Mouse (Mus musculus) heart, embryonic 11.5 days (tissue): ENCODE results near the gene 4930562C15Rik. TPM values are rescaled to one million over a fixed set of nuclear protein-coding genes. Genes with fewer than 3 reads are reported as not detected.
A peak's percentile ranks its signal among the peaks of the same experiment; 100 is the strongest.

ENCODE experiments used
- ATAC-seq: fragments of 200-750 bp; cut with Nextera tagmentation; replicated peaks from 2 replicates; pipeline ENCODE4 v1.8.0; 2017; ENCODE audit warnings: moderate library complexity; ENCODE audit not compliant: insufficient number of reproducible peaks, low FRiP score, low TSS enrichment
- H3K27ac ChIP-seq: fragments of 300-500 bp; sonication (generic); 2 replicates; pipeline ENCODE4 v1.5.1; 2014; ENCODE audit warnings: mild to moderate bottlenecking, low read depth, low read length
- H3K27me3 ChIP-seq: fragments of 300-500 bp; sonication (generic); 2 replicates; pipeline ENCODE4 v1.6.1; 2014; ENCODE audit warnings: mild to moderate bottlenecking, low read length, mixed read lengths; ENCODE audit not compliant: control insufficient read depth, insufficient read depth
- H3K36me3 ChIP-seq: fragments of 300-500 bp; sonication (generic); 2 replicates; pipeline ENCODE4 v1.6.1; 2014; ENCODE audit warnings: mild to moderate bottlenecking, low read length, moderate library complexity, mixed read lengths; ENCODE audit not compliant: control insufficient read depth, insufficient read depth
- H3K4me1 ChIP-seq: fragments of 300-500 bp; sonication (generic); 2 replicates; pipeline ENCODE4 v1.6.1; 2014; ENCODE audit warnings: low read length; ENCODE audit not compliant: control insufficient read depth, insufficient read depth
- H3K4me2 ChIP-seq: fragments of 300-500 bp; sonication (generic); 2 replicates; pipeline ENCODE4 v1.6.1; 2014; ENCODE audit warnings: mild to moderate bottlenecking, moderate library complexity
- H3K4me3 ChIP-seq: fragments of 300-500 bp; sonication (generic); 2 replicates; pipeline ENCODE4 v1.5.1; 2014; ENCODE audit warnings: low read depth, low read length
- H3K9ac ChIP-seq: fragments of 300-500 bp; sonication (generic); 2 replicates; pipeline ENCODE4 v1.6.1; 2014; ENCODE audit warnings: mild to moderate bottlenecking, low read depth, low read length, moderate library complexity
- H3K9me3 ChIP-seq: fragments of 300-500 bp; sonication (generic); replicated peaks from 2 replicates; pipeline ENCODE4 v1.6.1; 2016; ENCODE audit warnings: low read length; ENCODE audit not compliant: control insufficient read depth
- WGBS: fragments of 180-500 bp; shearing (Covaris S2); extraction: QIAGEN DNeasy Blood & Tissue Kit; methylation state at CpG from one replicate; pipeline ENCODE4 v1.1.7; 2014; ENCODE audit not compliant: insufficient replicate concordance; 5-methylcytosine and 5-hydroxymethylcytosine counted together
- polyA plus RNA-seq: library from polyadenylated mRNA; unstranded; fragments of >200 nt; fragmentation: Nextera tagmentation; extraction: Ambion mirVana; gene quantifications from 2 replicates; pipeline ENCODE4 v1.2.1, GENCODE M21; 2014

Gene 4930562C15Rik
- polyA plus RNA-seq, 1 experiment from 2014 or later, result 0.79 TPM

DNA sequence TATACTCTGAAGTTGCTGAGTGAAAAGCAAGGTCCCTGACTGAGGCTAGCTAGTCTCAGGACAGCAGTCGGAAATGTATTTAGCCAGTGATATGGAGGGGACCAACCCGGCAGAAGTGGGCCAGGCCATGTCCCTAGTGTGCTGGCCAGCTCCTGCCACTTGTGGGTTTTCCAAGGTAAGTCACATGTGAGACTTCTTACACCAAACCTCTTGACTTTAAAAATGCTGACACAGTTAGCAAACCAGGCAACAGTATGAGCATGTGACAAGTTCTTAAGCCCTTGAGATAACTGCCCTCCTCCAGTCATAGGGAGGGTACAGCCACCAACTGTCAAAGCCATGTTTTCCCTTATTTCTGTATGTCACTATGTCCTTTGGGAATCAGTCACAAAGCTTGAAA, 36.7 kb downstream of the 4930562C15Rik start:
- Histone ChIP-seq H3K27me3 (no peaks in the 10 kb centered on the region), H3K9ac (no peak overlapping the region), H3K4me2 (no peak overlapping the region), H3K9me3 (no peaks in the 10 kb centered on the region), H3K36me3 (peaks cover 13% of the 10 kb centered on the region), H3K4me1 (peaks cover 13% of the 10 kb centered on the region), H3K27ac (no peak overlapping the region), H3K4me3 (no peak overlapping the region)
- 55% methylated on average over 2 of the region's 2 CpGs for WGBS
- no peak for ATAC-seq

DNA sequence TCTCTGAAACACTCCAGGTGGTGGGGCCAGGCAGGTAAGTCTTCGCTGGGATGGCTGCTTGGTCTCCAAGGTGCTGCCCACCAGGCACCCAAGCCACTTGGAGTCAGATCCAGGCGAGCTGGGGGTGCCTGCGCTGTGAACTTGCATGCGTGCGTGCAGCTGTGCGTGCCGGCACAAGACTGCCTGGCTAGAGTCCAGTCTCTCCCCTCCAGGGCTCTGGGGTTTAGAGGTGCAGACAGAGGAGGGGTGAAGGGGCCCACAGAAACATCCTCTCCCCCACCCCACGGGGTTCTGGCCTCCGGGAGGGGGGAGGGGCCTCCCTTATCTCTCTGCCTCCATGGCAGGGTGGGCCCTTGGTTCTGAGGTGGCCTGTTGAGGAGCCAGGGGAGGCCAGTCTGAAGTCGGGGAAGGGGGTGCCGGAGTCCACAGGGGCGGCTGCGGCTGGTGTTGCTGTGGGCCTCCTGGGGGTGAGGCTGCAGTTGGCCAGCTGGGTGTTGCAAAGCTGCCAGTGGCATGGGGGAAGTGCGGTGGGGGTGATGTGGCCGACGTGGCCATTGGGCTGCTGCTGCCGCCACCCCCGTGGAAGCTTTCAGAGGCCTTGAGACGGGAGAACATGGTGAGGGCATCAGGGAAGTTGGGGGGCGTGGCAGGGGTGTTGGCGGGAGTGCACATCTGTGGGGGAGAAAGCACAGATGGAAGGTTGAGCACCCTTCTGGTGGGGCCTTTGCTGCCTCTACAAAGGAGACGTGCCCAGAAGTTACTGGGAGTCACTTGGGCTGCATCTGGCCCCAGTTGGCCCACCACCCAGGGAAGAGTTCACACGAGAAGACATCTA, 40.2 kb downstream of the 4930562C15Rik start:
- 0 out of 2 replicates have a peak overlapping the region, but pooled peaks have one; percentile 6 for H3K27ac ChIP-seq
- H3K4me1 ChIP-seq, result peaks cover 27% of the 10 kb centered on the region
- no peaks in the 10 kb centered on the region for H3K9me3 ChIP-seq
- peaks cover 11% of the 10 kb centered on the region for H3K36me3 ChIP-seq
- ATAC-seq, result no peak
- no peaks in the 10 kb centered on the region for H3K27me3 ChIP-seq
- H3K4me3 ChIP-seq, result no peak overlapping the region
- H3K9ac ChIP-seq, result peak overlapping the region; percentile 39; the same call in 1 of the 2 replicates
- whole genome bisulfite sequencing, result 82% methylated on average over 23 of the region's 23 CpGs
- peak overlapping the region; percentile 3 for H3K4me2 ChIP-seq

DNA sequence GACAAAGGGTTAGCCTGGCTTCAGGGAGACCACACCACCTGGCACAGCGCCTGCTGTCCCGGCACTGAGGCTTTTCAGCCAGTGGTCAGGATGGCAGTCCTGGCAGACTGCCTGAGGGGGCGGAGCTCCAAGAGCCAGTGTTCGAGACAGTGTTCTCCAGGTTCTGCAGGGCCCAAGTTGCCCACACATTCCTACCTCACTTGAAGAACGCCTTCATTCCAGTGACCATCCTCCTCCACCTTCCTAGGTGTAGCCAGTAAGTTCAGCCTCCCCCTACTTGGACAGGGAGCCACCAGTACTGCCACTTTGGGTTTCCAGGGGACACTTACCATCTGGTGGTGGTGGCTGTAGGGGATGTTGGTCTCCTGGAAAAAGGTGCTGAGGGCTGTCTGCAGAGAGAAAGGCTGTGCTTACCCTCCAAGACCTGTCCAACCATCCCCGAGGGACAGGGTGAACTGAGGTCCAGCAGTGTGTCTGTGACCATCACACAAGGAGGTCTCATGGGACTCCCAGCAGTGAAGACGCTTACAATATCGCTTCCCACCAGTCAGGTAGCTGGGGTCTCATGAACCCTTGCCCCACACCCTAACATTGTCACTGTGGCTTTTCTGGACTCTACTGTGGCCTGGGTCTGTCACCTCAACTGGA, 40.9 kb downstream of the 4930562C15Rik start:
- H3K9ac ChIP-seq, result peak overlapping the region; percentile 39; the same call in 1 of the 2 replicates
- H3K4me1 ChIP-seq, result peaks cover 27% of the 10 kb centered on the region
- no peak for ATAC-seq
- H3K27me3 ChIP-seq, result no peaks in the 10 kb centered on the region
- H3K36me3 ChIP-seq, result peaks cover 11% of the 10 kb centered on the region
- H3K9me3 ChIP-seq, result no peaks in the 10 kb centered on the region
- H3K4me3 ChIP-seq, result no peak overlapping the region
- peak overlapping the region; percentile 3; the same call in 1 of the 2 replicates for H3K4me2 ChIP-seq
- H3K27ac ChIP-seq, result 0 out of 2 replicates have a peak overlapping the region, but pooled peaks have one; percentile 6
- 76% methylated on average over 8 of the region's 8 CpGs for WGBS

DNA sequence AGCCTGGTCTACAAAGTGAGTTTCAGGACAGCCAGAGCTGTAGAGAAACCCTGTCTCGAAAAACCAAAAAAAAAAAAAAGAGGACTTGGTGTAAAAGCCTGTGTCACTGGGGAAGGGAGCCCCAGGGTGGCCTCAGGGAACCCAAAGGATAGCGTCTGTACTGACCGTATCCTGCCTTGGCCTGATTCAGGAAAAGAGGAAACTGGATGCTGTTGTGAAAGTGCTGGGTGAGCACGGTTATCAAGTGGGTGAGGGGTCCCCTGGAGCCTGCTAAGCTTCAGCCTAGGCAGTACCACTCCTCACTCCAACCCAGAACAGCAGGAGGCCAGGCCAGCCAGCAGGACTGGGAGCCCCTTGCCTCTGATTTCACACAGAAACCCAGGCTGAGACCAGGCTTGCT, 42.0 kb downstream of the 4930562C15Rik start:
- Histone ChIP-seq H3K4me1 (peaks cover 31% of the 10 kb centered on the region), H3K9me3 (no peaks in the 10 kb centered on the region), H3K36me3 (peaks cover 11% of the 10 kb centered on the region), H3K27ac (no peak overlapping the region), H3K27me3 (no peaks in the 10 kb centered on the region), H3K4me2 (peak overlapping the region; percentile 93; the same call in 1 of the 2 replicates), H3K4me3 (no peak overlapping the region), H3K9ac (no peak overlapping the region)
- no peak for ATAC-seq
- 77% methylated on average over 4 of the region's 4 CpGs for WGBS

DNA sequence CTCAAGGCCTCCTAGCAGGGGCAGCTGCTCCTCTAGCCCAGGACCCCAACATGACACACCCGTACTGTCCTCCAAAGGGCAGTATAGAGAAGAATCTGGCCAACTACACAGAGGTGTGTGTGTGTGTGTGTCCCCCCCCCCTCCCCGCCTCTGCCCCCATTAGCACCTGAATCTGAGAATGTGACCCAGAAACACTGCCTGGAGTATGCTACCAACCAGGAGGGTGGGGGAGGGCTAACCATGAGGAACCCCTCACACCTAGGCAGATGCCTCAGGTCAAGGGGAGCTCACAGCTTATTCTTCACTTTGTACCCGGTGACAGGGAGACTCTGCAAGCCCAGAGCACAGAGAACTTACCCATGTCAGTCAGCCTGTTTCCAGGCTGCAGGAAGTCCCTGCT, 42.5 kb downstream of the 4930562C15Rik start:
- Histone ChIP-seq H3K4me1 (peaks cover 29% of the 10 kb centered on the region), H3K4me3 (peak overlapping the region; percentile 87), H3K9me3 (no peaks in the 10 kb centered on the region), H3K27ac (0 out of 2 replicates have a peak overlapping the region, but pooled peaks have one; percentile 100), H3K4me2 (peak overlapping the region; percentile 93), H3K9ac (peak overlapping the region; percentile 96), H3K27me3 (no peaks in the 10 kb centered on the region), H3K36me3 (peaks cover 11% of the 10 kb centered on the region)
- ATAC-seq, result no peak
- 69% methylated on average over 3 of the region's 3 CpGs for WGBS

DNA sequence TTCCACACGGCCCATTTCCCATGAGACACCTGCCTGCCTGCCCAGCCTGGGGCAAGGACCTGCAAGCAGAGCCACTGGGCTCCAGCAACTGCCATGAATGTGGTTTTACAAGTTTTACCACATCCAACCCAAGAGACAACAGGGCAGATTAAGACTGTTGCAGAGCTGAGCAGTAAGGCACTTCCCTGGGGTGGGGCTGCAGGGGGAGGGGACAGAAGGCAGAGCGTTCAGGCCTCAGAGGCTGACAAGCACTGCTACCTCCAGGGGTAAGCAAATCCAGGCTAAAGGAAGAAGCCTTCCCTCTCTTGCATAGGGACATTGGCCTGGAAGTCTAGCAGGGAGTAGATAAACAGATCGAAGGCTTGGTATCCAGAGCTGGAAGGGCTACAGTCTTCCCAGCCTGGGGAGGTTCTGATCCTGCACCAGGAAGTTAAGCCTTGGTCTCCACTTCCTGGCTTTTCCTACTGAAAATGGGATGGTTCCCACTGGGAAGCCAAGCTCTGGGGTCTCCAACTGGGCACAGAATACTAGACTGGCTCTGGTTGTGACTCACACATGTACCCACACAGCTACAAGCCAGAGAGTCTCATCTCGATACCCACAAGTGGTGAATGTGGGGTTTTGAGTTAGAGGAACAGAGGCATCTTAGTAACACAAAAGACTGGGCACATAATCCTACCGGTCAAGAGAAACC, 43.1 kb downstream of the 4930562C15Rik start:
- no peak for ATAC-seq

DNA sequence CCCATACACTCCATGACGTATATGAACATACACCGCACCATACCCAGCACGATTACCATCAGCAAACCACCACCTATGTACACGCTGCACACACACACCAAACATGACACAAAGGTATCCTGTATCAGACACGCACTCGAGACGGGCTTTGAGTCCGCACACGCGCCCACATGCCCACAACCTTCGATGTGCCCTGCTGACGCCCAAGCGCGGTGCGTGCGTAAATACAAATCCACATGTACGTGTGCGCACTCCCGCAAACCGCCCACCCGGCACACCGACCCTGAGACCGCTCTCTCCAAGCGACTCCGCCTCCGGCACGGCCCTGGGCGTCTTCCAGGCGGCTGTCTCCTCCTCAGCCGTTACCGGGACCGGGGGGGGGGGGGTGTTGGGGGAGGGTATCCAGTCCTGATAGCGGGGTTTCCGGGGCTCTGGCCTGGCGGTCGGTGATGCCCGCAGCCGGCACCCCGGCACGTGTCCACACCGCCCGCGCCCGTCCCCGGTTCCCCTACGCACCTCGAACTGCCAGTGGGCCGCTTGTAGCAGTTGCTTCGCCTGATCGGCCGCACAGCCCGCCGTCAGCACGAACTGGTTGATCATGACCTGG, 44.0 kb downstream of the 4930562C15Rik start:
- Histone ChIP-seq H3K4me3 (peak overlapping the region; percentile 87), H3K36me3 (peaks cover 8% of the 10 kb centered on the region), H3K27ac (peak overlapping the region; percentile 100), H3K4me1 (peaks cover 29% of the 10 kb centered on the region), H3K9me3 (no peaks in the 10 kb centered on the region), H3K4me2 (peak overlapping the region; percentile 93), H3K27me3 (no peaks in the 10 kb centered on the region), H3K9ac (peak overlapping the region; percentile 96)
- peak; percentile 24 for ATAC-seq
- under 1% methylated on average over 51 of the region's 54 CpGs for WGBS

More for the DNA sequence above, 43.1 kb downstream of the 4930562C15Rik start:
- H3K36me3 ChIP-seq, result peaks cover 10% of the 10 kb centered on the region
- peaks cover 29% of the 10 kb centered on the region for H3K4me1 ChIP-seq
- WGBS, result 14% methylated on average over 5 of the region's 5 CpGs
- no peaks in the 10 kb centered on the region for H3K9me3 ChIP-seq
- peak overlapping the region; percentile 100 for H3K27ac ChIP-seq
- H3K9ac ChIP-seq, result peak overlapping the region; percentile 96
- H3K27me3 ChIP-seq, result no peaks in the 10 kb centered on the region
- peak overlapping the region; percentile 93 for H3K4me2 ChIP-seq
- peak overlapping the region; percentile 87 for H3K4me3 ChIP-seq

DNA sequence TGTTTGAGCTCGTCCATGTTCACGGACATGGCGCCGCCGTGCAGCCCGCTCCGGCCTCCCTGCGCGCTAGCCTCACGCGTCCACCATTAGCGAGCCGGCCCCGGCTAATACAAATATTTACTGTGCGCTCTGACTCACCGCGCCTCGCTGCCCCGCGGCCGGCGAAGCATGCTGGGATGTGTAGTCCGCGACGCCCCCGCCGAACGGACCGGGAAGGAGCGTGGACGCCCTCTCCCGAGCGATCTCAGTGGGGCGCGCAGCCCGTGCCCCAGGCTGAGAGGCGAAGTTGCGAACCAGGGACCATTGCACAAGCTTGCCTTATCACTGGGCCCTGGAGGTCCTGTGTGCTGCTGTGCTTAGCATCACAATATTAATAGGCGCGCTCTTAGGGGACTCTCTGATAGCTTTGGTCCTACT, 44.5 kb downstream of the 4930562C15Rik start:
- Histone ChIP-seq H3K4me3 (peak overlapping the region; percentile 87), H3K9ac (peak overlapping the region; percentile 96), H3K36me3 (peaks cover 3% of the 10 kb centered on the region), H3K27ac (peak overlapping the region; percentile 100), H3K4me1 (peaks cover 29% of the 10 kb centered on the region), H3K27me3 (no peaks in the 10 kb centered on the region), H3K4me2 (peak overlapping the region; percentile 93), H3K9me3 (no peaks in the 10 kb centered on the region)
- peak; percentile 69 for ATAC-seq
- under 1% methylated on average over 40 of the region's 40 CpGs for WGBS
